Mouse (Mus musculus) intestine, embryonic 16.5 days (tissue): ENCODE results near the gene Gm20388. TPM values are rescaled to one million over a fixed set of nuclear protein-coding genes. Genes with fewer than 3 reads are reported as not detected.

Source experiments
- ATAC-seq: fragments of 200-750 bp; cut with Nextera tagmentation; 2 replicates; pipeline ENCODE4 v1.8.0; 2017; ENCODE audit warnings: moderate TSS enrichment, moderate library complexity
- H3K27ac ChIP-seq: fragments of 300-500 bp; sonication (generic); 2 replicates; pipeline ENCODE4 v1.5.1; 2014; ENCODE audit warnings: mild to moderate bottlenecking, low read length
- H3K27me3 ChIP-seq: fragments of 300-500 bp; sonication (generic); replicated peaks from 2 replicates; pipeline ENCODE4 v1.6.1; 2014; ENCODE audit warnings: low read length, control low read depth, mixed read lengths; ENCODE audit not compliant: control insufficient read depth, insufficient read depth
- H3K36me3 ChIP-seq: fragments of 300-500 bp; sonication (generic); 2 replicates; pipeline ENCODE4 v1.6.1; 2014; ENCODE audit warnings: low read length, control low read depth; ENCODE audit not compliant: control insufficient read depth, insufficient read depth
- H3K4me1 ChIP-seq: fragments of 300-500 bp; sonication (generic); 2 replicates; pipeline ENCODE4 v1.6.1; 2014; ENCODE audit warnings: low read length, control low read depth, mixed read lengths; ENCODE audit not compliant: control insufficient read depth, insufficient read depth
- H3K4me2 ChIP-seq: fragments of 300-500 bp; sonication (generic); 2 replicates; pipeline ENCODE4 v1.6.1; 2014; ENCODE audit warnings: low read depth, low read length, control low read depth
- H3K4me3 ChIP-seq: fragments of 300-500 bp; sonication (generic); 2 replicates; pipeline ENCODE4 v1.5.1; 2014; ENCODE audit warnings: mild to moderate bottlenecking, low read length
- H3K9ac ChIP-seq: fragments of 300-500 bp; sonication (generic); 2 replicates; pipeline ENCODE4 v1.6.1; 2014; ENCODE audit warnings: low read depth, low read length
- H3K9me3 ChIP-seq: fragments of 300-500 bp; sonication (generic); 2 replicates; pipeline ENCODE4 v1.6.1; 2016; ENCODE audit warnings: low read length, control low read depth; ENCODE audit not compliant: control insufficient read depth
- WGBS: fragments of 180-500 bp; shearing (Covaris S2); extraction: QIAGEN DNeasy Blood & Tissue Kit; methylation state at CpG from one replicate; pipeline ENCODE4 v1.1.7; 2014; 5-methylcytosine and 5-hydroxymethylcytosine counted together
- polyA plus RNA-seq: library from polyadenylated mRNA; unstranded; fragments of >200 nt; fragmentation: Nextera tagmentation; extraction: Ambion mirVana; gene quantifications from 2 replicates; pipeline ENCODE4 v1.2.1, GENCODE M21; 2015

The Gm20388 gene
- polyA plus RNA-seq, 1 experiment from 2014 or later: 5.8 TPM

DNA sequence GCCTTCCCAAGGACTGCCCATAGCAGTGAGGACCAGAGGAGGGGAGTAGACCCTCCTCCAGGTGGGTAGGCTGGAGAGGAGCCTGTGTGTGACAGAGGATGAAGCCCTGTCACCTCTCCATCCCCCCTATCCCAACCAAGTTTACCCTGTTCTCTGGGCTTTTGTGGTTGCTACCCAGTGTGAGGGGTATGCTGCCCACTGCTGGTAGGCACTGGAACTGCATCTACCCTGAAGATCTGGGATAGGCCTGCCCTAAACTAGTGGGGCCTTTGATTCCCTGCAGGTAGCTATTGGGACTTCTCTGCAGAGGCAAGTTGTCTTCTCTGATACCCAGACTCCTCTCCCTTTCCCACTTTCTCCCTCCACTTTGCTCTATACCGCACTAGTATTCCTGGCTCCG lies 2348.7 kb downstream of the Gm20388 start:
- peak; percentile 47 for ATAC-seq
- H3K36me3 ChIP-seq: no peaks in the 10 kb centered on the region
- H3K4me2 ChIP-seq: no peak overlapping the region
- 73% methylated on average over 2 of the region's 2 CpGs for WGBS
- H3K27me3 ChIP-seq: peaks cover 19% of the 10 kb centered on the region; the same call in 1 of the 2 replicates
- no peak overlapping the region for H3K27ac ChIP-seq
- no peaks in the 10 kb centered on the region for H3K4me1 ChIP-seq
- no peak overlapping the region for H3K4me3 ChIP-seq
- H3K9ac ChIP-seq: no peak overlapping the region
- H3K9me3 ChIP-seq: no peaks in the 10 kb centered on the region

- H3K4me3 ChIP-seq: no peak overlapping the region
- no peak overlapping the region for H3K4me2 ChIP-seq
- no peak overlapping the region for H3K27ac ChIP-seq
- H3K9ac ChIP-seq: no peak overlapping the region
- no peak for ATAC-seq
- H3K27me3 ChIP-seq: peaks cover 16% of the 10 kb centered on the region; the same call in 1 of the 2 replicates
- WGBS: 56% methylated on average over 9 of the region's 9 CpGs
- no peaks in the 10 kb centered on the region for H3K4me1 ChIP-seq
- no peaks in the 10 kb centered on the region for H3K36me3 ChIP-seq
- H3K9me3 ChIP-seq: no peaks in the 10 kb centered on the region
These were observed 2350.1 kb downstream of the Gm20388 start for GRCm38 (mm10) chr8:122260755-122261154.

DNA sequence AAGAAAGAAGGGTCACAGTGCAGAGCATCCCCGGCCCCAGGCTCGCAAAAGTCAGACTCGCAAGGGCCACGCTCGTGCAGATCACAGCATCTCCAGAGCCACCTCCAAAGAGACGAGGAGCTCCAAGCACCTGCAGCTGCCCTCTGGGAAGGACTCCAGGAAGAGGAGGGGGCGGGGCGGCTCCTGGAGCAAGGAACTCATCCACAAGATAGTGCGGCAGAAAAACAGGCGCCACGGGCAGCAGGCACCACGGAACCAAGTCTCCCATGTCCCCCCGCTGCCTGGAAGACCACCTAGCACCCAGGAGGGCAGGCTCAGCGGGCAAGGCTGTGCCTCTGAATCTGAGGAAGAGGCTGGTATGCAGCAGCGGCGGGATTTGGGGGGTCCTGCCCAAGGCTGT lies 2352.2 kb downstream of the Gm20388 start:
- Histone ChIP-seq H3K4me3 (no peak overlapping the region), H3K9me3 (no peaks in the 10 kb centered on the region), H3K9ac (no peak overlapping the region), H3K4me1 (no peaks in the 10 kb centered on the region), H3K27me3 (peaks cover 11% of the 10 kb centered on the region; the same call in 1 of the 2 replicates), H3K36me3 (no peaks in the 10 kb centered on the region), H3K4me2 (no peak overlapping the region), H3K27ac (no peak overlapping the region)
- ATAC-seq: no peak
- WGBS: 61% methylated on average over 16 of the region's 16 CpGs

DNA sequence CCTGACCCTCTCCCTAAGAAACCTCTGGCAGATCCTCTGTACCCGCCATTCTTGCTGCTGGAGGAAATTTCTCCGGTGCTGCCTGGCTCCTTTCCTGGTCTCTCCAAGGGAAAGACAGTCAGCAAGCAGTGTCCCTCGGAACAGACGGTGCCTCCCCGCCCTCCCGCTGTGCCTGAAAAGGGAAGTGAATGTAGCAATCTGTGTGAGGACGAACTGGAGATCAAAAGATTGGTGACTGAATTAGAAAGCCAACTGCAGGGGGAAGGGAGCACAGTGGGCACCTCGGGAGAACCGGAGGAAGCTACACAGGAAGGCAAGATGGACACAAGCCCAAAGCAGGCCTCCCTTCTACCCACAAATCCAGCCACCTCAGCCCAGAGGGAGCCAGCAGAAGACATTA lies 2353.6 kb downstream of the Gm20388 start:
- peaks cover 5% of the 10 kb centered on the region for H3K4me1 ChIP-seq
- H3K9me3 ChIP-seq: no peaks in the 10 kb centered on the region
- no peak overlapping the region for H3K9ac ChIP-seq
- no peak overlapping the region for H3K4me3 ChIP-seq
- no peak for ATAC-seq
- peaks cover 14% of the 10 kb centered on the region; the same call in 1 of the 2 replicates for H3K27me3 ChIP-seq
- no peaks in the 10 kb centered on the region for H3K36me3 ChIP-seq
- no peak overlapping the region for H3K27ac ChIP-seq
- 47% methylated on average over 9 of the region's 9 CpGs for WGBS
- H3K4me2 ChIP-seq: no peak overlapping the region

GRCm38 (mm10) chr8:122265522-122265921 lies 2354.9 kb downstream of the Gm20388 start:
- WGBS: 83% methylated on average over 8 of the region's 8 CpGs
- Histone ChIP-seq H3K27ac (no peak overlapping the region), H3K4me2 (no peak overlapping the region), H3K9ac (no peak overlapping the region), H3K4me1 (peaks cover 5% of the 10 kb centered on the region), H3K36me3 (no peaks in the 10 kb centered on the region), H3K9me3 (no peaks in the 10 kb centered on the region), H3K27me3 (peaks cover 14% of the 10 kb centered on the region; the same call in 1 of the 2 replicates), H3K4me3 (no peak overlapping the region)
- ATAC-seq: no peak

DNA sequence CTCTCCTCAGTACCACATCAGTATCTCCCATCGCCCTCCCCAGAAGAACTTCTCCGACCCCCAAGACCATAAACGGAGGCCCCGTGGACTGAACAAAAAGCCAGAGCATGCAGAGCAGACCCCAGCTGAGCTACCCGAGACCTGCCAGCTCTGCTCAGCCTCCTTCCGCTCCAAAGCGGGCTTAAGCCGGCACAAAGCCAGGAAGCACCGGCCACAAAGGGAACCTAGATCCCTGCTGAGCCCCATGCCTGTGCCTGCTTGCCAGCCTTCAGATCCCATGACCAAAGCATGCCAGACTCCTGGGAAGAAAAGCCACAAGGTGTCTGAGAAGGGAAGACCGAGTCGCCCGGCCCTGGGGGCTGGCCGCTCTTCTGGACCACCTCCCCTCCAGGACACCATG lies 2356.2 kb downstream of the Gm20388 start:
- Histone ChIP-seq H3K36me3 (no peaks in the 10 kb centered on the region), H3K4me3 (no peak overlapping the region), H3K9me3 (no peaks in the 10 kb centered on the region), H3K4me2 (no peak overlapping the region), H3K27me3 (peaks cover 14% of the 10 kb centered on the region; the same call in 1 of the 2 replicates), H3K27ac (no peak overlapping the region), H3K4me1 (peaks cover 5% of the 10 kb centered on the region), H3K9ac (no peak overlapping the region)
- ATAC-seq: no peak
- 71% methylated on average over 13 of the region's 13 CpGs for WGBS

DNA sequence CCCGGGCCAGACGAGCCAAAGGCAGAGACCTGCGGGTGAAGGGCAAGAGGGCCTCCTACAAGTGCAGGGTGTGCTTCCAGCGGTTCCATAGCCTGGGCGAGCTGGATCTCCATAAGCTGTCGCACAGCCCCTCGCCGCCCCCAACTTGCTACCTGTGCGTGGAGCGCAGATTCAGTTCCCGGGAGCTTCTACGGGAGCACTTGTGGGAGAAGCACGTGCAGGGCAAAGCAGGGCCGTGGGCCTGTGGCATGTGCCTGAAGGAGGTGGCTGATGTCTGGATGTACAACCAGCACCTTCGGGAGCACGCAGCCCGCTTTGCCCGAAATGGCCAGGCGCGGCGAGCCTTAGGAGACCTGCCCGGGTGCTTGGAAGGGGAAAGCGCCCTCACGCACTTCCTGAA lies 2358.2 kb downstream of the Gm20388 start:
- Histone ChIP-seq H3K9me3 (no peaks in the 10 kb centered on the region), H3K4me1 (peaks cover 12% of the 10 kb centered on the region), H3K4me3 (peak overlapping the region; percentile 48), H3K4me2 (peak overlapping the region; percentile 81), H3K27ac (no peak overlapping the region), H3K36me3 (no peaks in the 10 kb centered on the region), H3K27me3 (0 out of 2 replicates have a peak, but pooled peaks cover 4% of the 10 kb centered on the region), H3K9ac (peak overlapping the region; percentile 70)
- 63% methylated on average over 24 of the region's 24 CpGs for WGBS
- no peak for ATAC-seq

GRCm38 (mm10) chr8:122269404-122269803 lies 2358.8 kb downstream of the Gm20388 start:
- 5% methylated on average over 21 of the region's 21 CpGs for WGBS
- H3K9ac ChIP-seq: peak overlapping the region; percentile 70

DNA sequence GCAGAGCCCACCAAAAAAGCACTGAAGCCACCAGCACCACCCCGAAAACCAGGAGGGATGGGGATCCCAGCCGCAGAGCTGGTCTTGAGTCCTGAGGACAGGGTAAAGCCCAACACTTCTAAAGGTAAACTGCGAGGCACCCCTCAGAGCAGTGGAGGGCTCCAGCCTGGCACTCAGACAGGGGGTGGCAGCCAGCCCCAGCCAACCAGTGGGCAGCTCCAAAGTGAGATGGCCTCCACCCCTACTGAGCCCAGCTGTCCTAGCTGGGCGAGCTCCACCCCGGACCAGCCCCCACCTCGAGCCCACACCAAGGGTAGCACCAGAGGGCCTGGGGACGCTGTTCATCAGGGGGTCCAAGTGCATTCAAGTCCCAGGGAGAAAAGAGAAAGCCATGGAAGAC lies 2359.9 kb downstream of the Gm20388 start:
- H3K27me3 ChIP-seq: 0 out of 2 replicates have a peak, but pooled peaks cover 3% of the 10 kb centered on the region
- H3K4me3 ChIP-seq: no peak overlapping the region
- no peak overlapping the region for H3K4me2 ChIP-seq
- no peaks in the 10 kb centered on the region for H3K36me3 ChIP-seq
- 76% methylated on average over 7 of the region's 7 CpGs for WGBS
- H3K27ac ChIP-seq: no peak overlapping the region
- H3K9me3 ChIP-seq: no peaks in the 10 kb centered on the region
- peaks cover 16% of the 10 kb centered on the region for H3K4me1 ChIP-seq
- no peak for ATAC-seq
- H3K9ac ChIP-seq: no peak overlapping the region

More at GRCm38 (mm10) chr8:122269404-122269803, 2358.8 kb downstream of the Gm20388 start:
- peaks cover 16% of the 10 kb centered on the region for H3K4me1 ChIP-seq
- peak overlapping the region; percentile 81 for H3K4me2 ChIP-seq
- no peaks in the 10 kb centered on the region for H3K36me3 ChIP-seq
- H3K27ac ChIP-seq: no peak overlapping the region
- no peaks in the 10 kb centered on the region for H3K9me3 ChIP-seq
- H3K4me3 ChIP-seq: peak overlapping the region; percentile 48
- H3K27me3 ChIP-seq: 0 out of 2 replicates have a peak, but pooled peaks cover 3% of the 10 kb centered on the region
- ATAC-seq: peak; percentile 67

DNA sequence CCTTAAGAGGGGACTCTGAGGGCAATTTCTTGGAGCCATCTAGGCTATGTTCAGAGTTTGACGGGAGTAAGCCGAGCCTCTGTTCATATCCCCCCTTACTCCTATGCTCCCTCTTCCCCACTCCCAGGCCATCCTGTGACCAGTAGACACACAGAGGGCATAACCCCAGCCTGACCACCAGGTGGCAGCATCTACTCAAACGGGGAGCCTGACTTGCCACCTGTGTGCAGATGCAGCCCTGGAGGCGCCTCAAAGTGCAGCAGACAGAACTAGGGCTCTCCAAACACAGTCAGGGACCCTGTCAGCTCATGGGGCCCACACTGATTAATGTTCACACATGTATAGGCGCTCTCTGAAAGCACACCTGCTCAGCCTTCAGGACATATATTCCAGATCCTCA lies 2362.5 kb downstream of the Gm20388 start:
- H3K4me1 ChIP-seq: peaks cover 16% of the 10 kb centered on the region

More for the DNA sequence above, 2362.5 kb downstream of the Gm20388 start:
- Histone ChIP-seq H3K27ac (no peak overlapping the region), H3K9me3 (no peaks in the 10 kb centered on the region), H3K27me3 (0 out of 2 replicates have a peak, but pooled peaks cover 3% of the 10 kb centered on the region), H3K4me2 (no peak overlapping the region), H3K4me3 (no peak overlapping the region), H3K36me3 (no peaks in the 10 kb centered on the region), H3K9ac (peak overlapping the region; percentile 24; the same call in 1 of the 2 replicates)
- WGBS: 8% methylated on average over 5 of the region's 5 CpGs
- peak; percentile 74 for ATAC-seq
